Mouse (Mus musculus) spleen, adult 12 weeks (tissue): Measurements from ENCODE around the gene Dusp15.

Source experiments
- DNase-seq: peaks from one replicate; pipeline ENCODE4 v3.0.0; 2022; ENCODE audit warnings: low spot score

Dusp15 gene

DNA sequence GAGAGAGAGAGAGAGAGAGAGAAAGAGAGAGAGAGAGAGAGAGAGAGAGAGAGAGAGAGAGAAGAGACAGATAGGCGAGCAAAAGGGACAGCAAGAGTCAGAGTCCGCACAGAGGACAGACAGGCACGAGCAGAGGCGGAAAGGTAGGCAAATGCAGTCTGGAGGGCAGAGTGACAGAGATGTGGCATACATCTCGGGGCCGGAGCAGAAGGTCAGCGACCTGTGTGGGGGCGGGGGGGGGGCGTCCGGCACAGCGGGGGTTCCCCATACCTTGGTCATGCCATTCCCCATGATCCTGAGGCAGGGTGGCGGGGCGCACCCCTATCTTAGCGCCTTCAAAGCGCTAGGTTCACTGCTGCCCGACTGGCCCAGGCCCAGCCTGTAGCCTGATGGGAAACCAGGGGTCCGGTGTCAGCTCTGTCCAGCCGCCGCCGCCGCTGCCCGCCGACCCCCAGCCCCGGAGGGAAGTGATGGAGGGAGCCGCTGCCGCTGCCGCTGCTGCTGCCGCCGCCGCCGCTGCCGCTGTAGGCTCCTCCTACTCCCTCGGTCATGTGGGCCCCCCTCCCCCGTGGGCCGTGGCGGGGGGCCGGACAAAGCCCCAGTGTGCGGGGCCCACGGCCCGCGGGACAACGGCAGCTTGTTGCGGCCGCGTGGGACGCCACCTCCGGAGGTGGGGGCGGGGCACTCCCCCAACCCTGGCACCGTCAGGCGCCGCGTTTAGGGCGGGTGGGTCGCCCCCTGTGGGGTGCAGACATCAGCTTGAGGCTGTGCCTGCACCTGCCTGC lies at the start of gene Dusp15:
Gene Dusp15 (minus strand): TSS at position 634 of the 785 bp plus-strand sequence.
- no peak for DNase-seq

DNA sequence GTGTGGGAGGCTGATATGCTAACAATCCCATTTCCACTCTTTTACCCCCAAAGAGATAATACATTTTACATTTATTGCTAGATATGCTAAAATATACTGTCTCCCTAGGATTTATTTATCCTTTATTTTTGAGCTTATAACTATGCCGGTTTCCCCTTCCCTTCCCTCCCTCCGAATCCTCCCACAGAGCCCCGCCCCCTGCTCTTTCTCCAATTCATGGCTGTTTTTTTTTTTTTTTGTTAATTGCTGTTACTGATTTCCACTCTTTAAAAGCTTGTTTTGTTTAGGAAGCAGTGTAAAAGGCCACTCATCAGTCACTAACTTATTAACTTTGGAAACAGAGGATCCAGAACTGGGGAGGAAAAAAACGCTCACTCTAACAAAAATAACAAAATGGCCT lies 45.5 kb upstream of the Dusp15 start:
- DNase-seq = no peak

DNA sequence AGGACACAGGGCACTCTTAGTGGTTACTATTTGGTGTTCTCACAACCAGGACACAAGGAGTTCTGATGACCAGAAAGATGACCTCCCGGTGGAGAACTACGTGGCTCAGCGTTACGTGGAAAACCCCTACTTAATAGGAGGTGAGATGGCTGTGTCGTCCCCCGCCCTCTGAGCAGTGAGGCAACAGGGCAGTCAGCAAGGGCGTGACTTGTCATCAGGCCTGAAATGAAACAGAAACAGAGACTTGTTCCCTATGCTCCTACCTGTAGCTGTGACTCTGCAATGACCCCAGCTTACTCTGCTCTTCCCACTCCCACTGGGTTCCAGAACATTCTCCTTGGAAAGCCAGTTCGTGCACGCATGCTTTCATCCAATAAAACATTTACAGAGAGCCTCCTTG lies 40.0 kb upstream of the Dusp15 start:
- no peak for DNase-seq

DNA sequence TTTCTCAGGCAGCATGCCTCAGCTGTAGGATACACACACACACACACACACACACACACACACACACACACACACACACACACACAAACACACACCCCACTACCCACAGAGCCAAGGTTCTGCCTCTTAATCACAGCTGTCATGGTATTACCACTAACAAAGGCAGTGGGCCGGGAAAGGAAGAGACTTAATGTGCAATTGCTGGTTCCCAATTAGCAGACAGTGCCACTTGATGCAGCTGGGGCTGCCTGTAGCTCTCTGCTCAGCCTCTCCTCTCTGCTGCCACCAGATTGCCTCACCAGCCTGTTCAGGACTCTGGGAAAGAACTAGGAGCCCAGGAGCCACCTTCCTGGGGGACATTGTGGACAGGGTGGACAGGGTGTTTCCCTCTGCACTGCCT lies 34.1 kb upstream of the Dusp15 start:
- no peak for DNase-seq

DNA sequence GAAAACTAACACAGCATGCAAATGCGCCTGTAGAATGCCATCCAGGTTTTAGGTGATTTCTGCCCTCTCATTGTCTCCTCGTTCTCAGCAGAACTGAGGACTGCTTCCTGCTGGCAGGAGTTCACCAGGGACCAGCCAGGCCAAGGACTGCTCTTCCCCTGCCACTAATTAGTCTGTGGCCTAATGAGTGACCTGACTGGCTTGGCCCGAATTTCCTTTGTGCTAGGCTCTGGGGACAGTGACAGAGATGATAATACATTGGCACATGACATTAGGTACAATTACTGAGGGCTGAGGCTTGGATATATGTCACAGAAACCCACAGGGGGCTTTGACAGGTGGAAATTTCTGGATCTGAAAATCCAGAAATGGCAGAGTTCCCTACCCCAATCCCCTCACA lies 25.5 kb upstream of the Dusp15 start:
- DNase-seq = no peak

DNA sequence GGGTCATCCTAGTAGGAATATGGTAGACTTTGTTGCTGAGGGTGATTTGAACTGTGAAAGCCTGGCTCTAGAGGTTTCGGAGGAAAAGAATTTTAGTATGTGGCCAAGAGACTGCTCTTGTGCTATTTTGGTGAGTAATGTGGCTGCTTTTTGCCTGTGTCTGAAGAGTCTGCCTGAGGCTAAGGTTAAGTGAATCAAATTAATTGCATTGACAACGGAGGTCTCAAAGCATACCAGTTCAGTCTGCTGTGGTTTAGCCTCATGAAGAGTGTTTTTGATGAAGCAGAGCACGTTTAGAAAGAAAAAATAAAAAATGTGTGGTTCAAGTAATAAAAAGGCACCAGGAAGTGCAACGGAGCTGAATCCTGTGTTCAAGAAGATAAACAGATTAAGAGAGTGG lies 14.1 kb upstream of the Dusp15 start:
- DNase-seq = no peak

DNA sequence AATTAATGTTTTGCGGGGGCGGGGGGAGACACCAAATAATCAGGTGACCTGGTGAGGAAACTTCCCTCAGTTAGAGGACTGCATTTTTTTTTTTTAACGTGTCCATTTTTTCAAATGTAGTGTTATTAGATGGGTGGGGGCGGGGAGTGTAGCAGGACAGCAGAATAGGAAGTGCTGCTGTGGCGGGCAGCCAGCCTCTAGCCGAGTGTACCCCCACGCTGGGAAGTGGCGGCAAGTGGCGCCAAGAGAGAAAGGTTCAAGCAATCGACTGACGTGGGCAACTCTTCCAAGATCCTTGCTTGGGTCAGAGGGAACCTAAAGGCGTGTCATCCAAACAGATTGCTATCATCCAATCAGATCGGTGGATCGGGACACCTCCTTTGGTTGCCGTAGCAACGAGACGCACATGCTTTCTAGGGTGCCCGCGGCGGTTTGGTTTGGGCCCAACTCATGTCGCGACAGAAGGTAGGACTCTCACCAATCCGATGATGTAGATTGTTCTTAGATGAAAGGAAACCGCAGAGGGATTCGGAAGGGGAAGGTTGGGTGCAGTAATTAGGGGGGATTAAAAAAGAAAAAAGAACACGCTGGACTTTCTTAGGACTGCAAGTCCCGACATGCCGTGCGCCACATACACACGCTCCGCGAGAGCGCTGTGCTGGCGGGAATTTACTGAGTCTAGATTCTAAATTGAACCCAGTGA lies 10.7 kb upstream of the Dusp15 start, which contains the start of gene Ttll9:
Gene Ttll9 (plus strand): TSS at position 395 of the 703 bp plus-strand sequence.
- DNase-seq = no peak

DNA sequence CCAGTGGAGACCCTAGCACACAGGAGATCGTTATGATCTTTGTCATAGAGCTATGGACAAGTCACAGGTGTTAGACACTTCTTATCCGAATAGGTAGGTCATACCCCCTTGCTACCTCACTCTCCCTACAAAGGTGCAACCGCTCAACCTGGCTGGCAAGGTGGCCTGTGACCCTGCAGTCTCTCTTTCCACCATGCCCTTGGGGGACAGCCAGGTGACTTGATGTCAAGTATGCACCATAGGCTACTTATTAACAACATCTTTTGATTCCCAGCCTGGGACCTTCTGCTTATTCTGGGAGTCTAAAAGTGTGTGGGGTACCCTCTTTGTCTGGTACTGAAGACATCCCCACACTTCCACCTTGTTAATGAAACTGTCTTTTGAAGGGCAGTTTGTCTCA lies 6.6 kb upstream of the Dusp15 start:
- DNase-seq = no peak

DNA sequence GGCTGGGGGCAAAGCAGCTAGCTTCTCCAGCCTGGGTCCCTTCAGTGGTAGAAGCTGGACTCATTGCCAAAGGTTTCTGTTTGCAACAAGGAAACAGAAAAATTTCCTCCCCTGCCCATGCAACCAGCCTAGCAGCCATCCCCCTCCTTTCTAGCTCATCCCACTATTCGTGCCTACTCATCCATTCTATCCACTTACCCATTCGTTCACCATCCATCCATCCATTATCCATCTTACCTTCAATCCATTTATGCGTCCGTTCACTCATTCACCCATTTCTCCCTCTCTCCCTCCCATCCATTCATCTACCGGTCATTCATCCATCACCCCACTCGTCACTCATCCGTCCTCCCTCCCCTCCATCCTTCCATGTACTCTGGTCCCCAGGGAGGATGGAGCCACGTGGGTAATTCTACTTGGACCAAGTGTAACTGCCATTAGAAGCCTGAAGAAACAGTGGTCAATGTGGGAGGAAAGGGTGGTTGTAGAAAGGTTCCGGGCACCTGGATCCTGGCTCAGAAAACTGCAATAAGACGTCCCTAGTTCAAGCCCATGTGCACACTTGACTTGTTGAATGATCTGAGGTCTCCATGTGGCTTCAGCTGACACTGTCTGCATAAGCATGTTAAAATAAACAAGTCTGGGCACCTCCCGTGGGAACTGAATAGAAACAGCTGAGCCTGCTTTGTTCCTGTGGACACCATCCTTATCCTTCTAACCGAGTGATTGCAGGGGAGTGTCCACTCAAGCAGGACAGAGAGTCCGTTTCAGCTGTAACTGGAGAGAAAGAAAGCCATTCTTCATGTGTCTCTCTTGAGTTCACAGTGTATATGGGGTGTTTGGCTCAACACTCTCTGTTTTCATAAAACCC lies 587 bp upstream of the Dusp15 start:
- DNase-seq = no peak

DNA sequence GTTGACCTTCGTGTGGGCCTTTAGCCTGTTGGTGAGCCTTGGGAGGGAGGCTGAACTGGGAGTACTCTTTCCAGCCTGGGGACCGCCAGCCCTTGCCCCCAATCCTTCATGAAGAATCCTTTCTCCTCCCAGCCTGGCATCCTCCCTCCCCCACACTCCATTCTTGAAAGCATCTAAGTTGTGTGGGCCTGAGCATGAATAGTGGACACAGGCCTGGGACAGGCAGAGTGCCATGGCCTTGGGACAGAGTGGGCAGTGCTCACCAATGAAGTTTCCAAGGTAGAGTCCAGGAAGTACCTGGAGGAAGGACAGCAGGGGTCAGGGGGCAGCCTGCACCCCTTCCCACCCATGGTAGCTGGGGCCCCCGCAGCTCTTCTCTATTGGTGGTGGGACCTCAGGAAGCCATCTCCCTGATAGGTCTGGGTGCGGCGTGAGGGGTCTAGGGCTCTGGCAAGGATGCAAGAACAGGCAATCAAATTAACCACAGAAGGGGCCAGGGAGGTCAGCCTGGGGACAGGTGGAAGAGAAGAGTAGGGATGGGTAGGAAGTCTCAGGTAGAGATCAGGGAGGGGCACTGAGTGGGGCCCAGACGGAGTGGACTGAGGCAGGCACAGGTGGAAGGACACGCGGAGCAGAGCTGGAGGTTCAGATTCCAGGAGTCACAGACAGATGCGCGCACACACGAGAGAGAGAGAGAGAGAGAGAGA lies 987 bp downstream of the Dusp15 start:
- no peak for DNase-seq

DNA sequence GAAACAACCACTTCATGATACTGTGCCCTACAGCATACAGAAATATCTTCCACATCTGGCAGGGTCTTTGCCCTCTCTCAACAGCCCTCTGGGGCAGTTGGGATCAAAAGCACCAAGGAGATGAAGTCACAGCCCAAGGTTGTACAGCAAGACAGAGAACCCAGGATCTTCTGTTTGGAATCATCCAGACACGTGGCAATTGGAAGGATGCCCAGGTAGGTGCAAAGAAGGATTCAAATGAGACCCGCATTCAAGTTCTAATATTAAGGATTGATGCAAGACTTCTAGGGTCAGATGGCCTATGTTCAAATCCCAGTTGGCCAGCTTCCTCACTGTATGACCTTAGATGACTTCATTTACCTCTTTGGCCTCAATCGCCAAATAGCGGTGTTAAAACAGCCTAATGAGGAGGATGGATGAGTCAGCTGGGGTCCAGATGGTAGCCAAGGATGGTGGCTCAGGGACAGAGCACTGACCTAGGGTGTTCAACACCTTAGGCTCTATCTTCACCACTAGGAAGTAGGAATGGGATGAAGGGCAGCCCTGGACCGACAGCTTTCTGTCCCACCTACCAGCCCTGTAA lies 3.0 kb downstream of the Dusp15 start:
- DNase-seq = no peak

DNA sequence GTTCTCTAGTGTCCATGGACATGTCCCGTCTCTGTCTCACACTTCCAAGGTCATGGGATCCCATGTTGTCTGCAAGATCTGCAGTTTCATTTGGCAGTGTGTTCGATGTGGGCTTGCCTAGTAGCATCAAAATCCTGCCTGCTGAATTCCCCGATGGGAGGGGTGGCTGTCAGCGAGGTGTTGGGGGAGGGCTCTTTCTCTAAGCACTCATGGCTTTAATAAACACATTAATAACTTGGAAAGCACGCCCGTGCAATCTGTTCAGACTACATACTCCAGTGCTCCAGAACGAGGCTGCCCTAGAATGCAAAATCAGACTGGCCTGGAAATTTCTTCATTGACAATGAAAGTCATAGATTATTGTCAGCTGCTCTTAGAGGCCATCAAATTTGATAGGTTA lies 4.4 kb downstream of the Dusp15 start:
- no peak for DNase-seq

DNA sequence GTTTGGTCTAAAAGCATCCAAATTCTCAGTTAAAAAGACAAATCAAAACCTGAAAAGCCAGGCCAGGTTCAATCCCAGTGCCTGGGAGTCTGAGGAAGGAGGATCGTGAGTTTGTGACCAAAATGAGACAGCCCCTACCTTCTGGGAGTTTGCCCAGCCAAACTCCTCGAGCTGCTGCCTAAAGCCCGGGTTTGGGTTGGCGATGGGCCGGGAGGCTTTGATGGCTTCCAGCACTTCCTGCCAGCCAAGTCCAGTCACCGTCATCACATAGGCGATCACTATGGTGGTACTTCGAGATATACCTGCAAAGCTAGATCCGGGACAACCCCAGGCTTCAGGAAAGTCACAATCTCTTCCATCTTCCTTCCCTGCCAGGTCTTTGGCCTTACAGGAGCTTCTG lies 7.5 kb downstream of the Dusp15 start:
- no peak for DNase-seq

DNA sequence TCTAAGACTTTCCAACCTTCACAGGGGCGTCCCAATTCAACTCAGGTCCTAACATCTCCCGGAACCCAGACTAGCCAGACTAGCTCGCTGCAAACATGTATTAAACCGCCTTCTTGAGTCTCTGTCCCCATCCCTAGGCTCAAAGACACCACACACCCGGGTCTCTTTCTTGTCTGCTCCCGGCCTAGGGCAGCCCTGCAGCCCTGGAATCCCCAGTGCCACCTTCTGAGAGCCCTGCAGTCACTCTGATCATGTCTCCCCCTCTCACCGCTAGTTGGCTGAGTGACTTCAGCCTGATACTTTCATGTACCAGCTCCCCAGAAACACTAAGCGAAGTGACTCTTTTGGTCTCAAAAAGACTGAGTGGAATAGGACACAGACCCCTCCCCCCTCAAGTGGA lies 7.9 kb downstream of the Dusp15 start:
- no peak for DNase-seq

DNA sequence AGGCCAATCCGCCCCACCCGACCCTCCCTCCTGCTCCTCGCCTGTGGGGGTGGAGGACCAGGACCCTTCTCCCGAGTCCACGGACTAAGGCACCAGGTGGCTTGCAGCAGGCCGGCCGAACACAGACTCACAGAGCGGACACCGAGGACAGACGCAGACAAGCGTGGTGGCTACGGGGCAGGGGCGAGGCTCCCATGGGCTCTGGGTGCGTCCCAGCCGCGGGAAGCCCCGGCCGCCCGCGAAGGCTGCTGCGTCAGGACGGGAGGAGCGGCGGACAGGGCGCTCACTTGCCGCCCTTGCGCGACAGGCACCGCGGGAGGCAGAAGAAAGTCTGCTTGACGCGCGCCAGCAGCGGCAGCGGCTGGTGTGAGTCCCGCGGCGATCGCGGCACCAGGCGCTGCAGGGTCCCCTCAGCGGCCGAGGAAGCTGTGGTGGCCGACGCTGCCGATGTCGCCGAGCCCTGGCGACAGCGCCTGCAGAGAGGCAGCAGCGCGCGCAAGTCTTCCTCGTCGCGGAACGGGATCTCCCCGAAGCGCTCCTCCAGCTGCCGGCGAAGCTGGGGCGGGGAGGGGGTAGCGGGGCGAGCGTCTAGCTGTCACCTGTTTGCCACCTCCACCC lies 8.5 kb downstream of the Dusp15 start:
- no peak for DNase-seq

DNA sequence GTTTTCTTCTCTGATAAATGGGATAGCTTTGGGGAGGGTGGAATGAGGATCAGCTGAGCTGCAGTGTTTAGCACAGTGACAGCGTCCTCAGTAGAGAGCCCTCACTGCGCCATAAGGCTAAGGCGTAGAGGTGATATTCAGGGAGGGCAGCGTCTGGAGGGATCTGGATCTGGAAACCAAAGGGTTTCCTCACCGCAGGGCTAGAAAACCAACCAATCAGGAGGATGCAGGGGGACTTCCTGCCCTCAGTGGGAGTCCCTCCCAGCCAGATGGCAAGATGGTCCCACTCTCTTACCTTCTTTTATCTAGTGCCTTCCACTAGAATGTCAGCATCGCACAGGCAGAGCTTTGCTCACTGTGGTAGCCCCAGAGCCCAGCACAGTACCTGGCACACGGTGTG lies 9.7 kb downstream of the Dusp15 start:
- no peak for DNase-seq

DNA sequence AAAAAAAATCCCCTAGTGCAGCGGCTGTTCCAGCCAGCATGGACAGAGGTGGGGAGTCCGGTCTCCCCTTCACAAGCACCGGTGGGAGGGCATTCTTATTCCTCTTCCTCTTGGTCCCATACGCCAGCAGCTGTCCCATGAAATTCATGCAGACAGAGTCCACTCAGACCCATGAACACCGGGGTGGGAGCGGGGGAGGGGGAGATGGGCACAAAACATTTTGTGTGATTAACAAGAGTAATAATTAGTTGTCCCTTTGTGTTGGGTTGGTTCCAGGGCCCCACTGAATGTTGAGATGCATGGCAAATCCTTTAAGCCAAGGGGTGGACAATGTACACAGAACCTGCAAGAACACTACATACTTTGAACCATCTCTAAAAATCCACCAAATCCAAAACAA lies 10.4 kb downstream of the Dusp15 start:
- DNase-seq = no peak

DNA sequence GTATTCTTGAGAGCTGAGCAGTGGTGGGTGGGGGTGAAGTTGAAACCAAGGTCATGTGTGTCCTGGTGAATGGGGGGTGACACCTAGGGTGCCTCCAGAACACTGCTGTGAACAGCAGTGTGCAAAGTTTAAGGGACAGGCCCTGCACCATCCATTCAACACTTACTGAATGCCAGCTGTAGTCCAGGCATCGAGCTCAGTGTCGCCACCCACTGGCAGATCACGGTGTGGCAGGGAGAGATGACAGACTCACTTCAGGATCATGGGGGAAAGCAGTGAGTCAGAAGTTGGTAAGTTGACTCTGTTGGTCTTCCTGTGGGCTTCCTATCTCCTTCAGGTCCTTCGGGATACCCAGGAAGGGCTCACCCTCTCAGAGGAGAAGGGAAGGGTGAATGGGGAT lies 11.7 kb downstream of the Dusp15 start:
- no peak for DNase-seq

DNA sequence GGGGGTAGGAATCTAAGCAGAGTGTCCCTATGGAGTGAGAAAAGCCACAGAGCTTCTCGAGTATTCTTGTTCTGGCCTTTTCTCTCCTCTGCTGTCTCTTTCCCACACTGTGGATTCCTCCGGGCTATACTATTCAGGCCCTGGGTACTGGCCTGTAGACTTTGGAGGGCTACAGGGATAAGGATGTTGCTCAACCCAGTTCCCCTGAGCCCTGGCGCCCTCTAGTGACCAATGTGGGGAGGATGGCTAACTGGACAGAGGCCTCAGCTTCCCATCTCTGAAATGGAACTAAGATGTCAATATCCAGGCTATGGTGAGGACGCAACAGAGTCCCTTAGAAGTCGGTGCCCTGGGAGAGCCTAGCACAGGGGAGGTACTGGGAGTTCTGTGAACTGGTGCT lies 17.9 kb downstream of the Dusp15 start:
- no peak for DNase-seq

DNA sequence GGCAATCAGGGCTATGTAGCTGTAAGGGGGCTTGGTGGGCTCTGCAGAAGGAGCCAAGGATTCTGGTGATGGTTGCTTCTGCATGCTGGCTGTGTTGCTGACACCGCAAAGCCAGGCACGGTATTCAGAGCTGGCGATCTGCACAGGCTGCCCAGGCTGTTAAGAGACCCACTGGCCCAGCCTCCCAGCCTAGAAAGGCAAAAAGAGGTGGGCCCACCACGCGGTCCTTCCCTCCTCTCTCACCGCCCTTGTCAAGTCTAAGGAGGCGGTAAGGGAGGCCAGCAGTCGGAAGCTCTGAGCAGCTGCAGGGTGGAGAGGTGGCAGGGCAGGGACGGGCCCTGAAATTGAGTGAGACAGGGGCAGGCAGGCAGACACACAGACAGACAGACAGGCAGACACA lies 18.4 kb downstream of the Dusp15 start, which contains the start of gene Foxs1:
Gene Foxs1 (minus strand): TSS at position 161 of the 400 bp plus-strand sequence.
- DNase-seq = no peak
